Mouse (Mus musculus) mouse embryonic stem cell (cell line): ENCODE measurements around the gene Fam189a1.

Experiments used
- in situ Hi-C, 2 experiments: fragments of 300-500 bp; cut with MboI; formaldehyde crosslinking; loops; 1 replicate in 1 of 2; 3 replicates in 1 of 2; pipeline ENCODE4 v1.14.3; 2019 to 2020; ENCODE audit warnings: low sequenced_read_pairs in 2 of 2, low pct_unique_long_range_greater_than_20kb in 1 of 2, mixed read lengths in 1 of 2; ENCODE audit not compliant: unreplicated experiment in 1 of 2

Fam189a1 gene

GRCm38 (mm10) chr7:64916654-64917053, 239.7 kb downstream of the Fam189a1 start:
- in situ Hi-C loops: no loop called here

GRCm38 (mm10) chr7:64915121-64915520, 241.2 kb downstream of the Fam189a1 start:
- in situ Hi-C loops: no loop called here

GRCm38 (mm10) chr7:64911945-64912344, 244.4 kb downstream of the Fam189a1 start:
- in situ Hi-C loops: no loop called here

- in situ Hi-C loops: no loop called here
These were observed 246.2 kb downstream of the Fam189a1 start for GRCm38 (mm10) chr7:64910208-64910607.

- in situ Hi-C loops: no loop called here
These were observed 249.4 kb downstream of the Fam189a1 start for GRCm38 (mm10) chr7:64906955-64907354.

- in situ Hi-C loops: no loop called here
These were observed 250.9 kb downstream of the Fam189a1 start for GRCm38 (mm10) chr7:64905506-64905905.

- in situ Hi-C loops: no loop called here
These were observed 256.1 kb downstream of the Fam189a1 start for GRCm38 (mm10) chr7:64900249-64900648.

- in situ Hi-C loops: no loop called here
These were observed 259.8 kb downstream of the Fam189a1 start for GRCm38 (mm10) chr7:64896587-64896986.

- in situ Hi-C loops: no loop called here
These were observed 260.7 kb downstream of the Fam189a1 start for GRCm38 (mm10) chr7:64895685-64896101.

- in situ Hi-C loops: no loop called here
These were observed 265.2 kb downstream of the Fam189a1 start for GRCm38 (mm10) chr7:64891139-64891538.

GRCm38 (mm10) chr7:64889919-64890318, 266.5 kb downstream of the Fam189a1 start:
- in situ Hi-C loops: no loop called here

- in situ Hi-C loops: no loop called here
These were observed 272.0 kb downstream of the Fam189a1 start for GRCm38 (mm10) chr7:64884187-64884862.

GRCm38 (mm10) chr7:64882243-64882642, 274.1 kb downstream of the Fam189a1 start:
- in situ Hi-C loops: no loop called here

- in situ Hi-C loops: no loop called here
These were observed 275.0 kb downstream of the Fam189a1 start for GRCm38 (mm10) chr7:64881387-64881786.

GRCm38 (mm10) chr7:64880415-64880814, 276.0 kb downstream of the Fam189a1 start:
- in situ Hi-C loops: no loop called here

- in situ Hi-C loops: no loop called here
These were observed 281.4 kb downstream of the Fam189a1 start for GRCm38 (mm10) chr7:64874941-64875340.

- in situ Hi-C loops: no loop called here
These were observed 283.1 kb downstream of the Fam189a1 start for GRCm38 (mm10) chr7:64873266-64873665.

GRCm38 (mm10) chr7:64872743-64873241, 283.6 kb downstream of the Fam189a1 start, which contains the start of gene Nsmce3:
Gene Nsmce3, minus strand, starts transcription at chr7:64872997.
- in situ Hi-C loops: no loop called here

- in situ Hi-C loops: no loop called here
These were observed 284.2 kb downstream of the Fam189a1 start for GRCm38 (mm10) chr7:64871987-64872742.
